Comparison of ENCODE assay signal across 8 mouse cellular contexts in the genomic region with DNA sequence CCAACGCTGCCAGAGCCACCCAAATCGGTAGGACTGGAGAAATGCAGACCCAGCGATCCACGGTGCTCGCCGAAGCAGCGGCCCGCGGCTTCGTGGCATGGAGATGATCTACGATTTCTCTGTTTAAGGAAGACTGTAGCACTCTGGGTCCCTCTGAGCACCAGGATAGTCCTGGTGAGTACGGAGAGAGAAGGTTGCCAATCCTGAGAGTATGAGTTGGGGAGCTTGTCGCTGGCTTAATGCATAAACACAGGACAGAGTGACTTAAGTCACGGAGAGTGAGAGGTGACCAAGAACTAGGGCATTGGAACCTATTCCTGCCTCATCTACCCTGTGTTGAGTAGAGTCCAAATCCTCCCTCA. TPM values are rescaled to one million over a fixed set of nuclear protein-coding genes. Genes with fewer than 3 reads are reported as not detected.
DNase-seq lines count a peak whose midpoint lies in the region; ATAC-seq and TF ChIP-seq lines count a peak whose summit lies in the region.

No protein-coding gene starts in this region.

- no peaks in the 10 kb centered on the region; the same call in 1 of the 2 replicates for H3K4me1 ChIP-seq in kidney, adult 2 months (ENCODE audit: control insufficient read depth, insufficient read depth, low read length)
- no peaks in the 10 kb centered on the region; the same call in 1 of the 2 replicates for H3K4me1 ChIP-seq in bone marrow, adult 2 months (ENCODE audit: control insufficient read depth, insufficient read depth, low read length)
- H3K4me1 ChIP-seq in hindbrain, embryonic 13.5 days (replicated peaks), result peaks cover 23% of the 10 kb centered on the region
- H3K4me1 ChIP-seq in midbrain, embryonic 13.5 days (replicated peaks), result peaks cover 24% of the 10 kb centered on the region

- peak overlapping the region; percentile 95 for H3K9ac ChIP-seq in hindbrain, embryonic 13.5 days
- H3K9ac ChIP-seq in midbrain, embryonic 13.5 days (replicated peaks), result peak overlapping the region; percentile 95

- peak overlapping the region; percentile 93 for H3K4me2 ChIP-seq in hindbrain, embryonic 13.5 days
- peak overlapping the region; percentile 87 for H3K4me2 ChIP-seq in midbrain, embryonic 13.5 days (replicated peaks)

- no peak for TF ChIP-seq POLR2A in kidney, adult 2 months (IDR thresholded peaks at IDR 0.05; ENCODE audit: low read depth, low read length)
- TF ChIP-seq POLR2A in bone marrow, adult 2 months (IDR thresholded peaks at IDR 0.05; ENCODE audit: borderline replicate concordance, control insufficient read depth, low read depth, low read length), result no peak

- ATAC-seq in hindbrain, embryonic 13.5 days (ENCODE audit: low FRiP score), result peak; percentile 41
- ATAC-seq in midbrain, embryonic 13.5 days, result peak; percentile 25; the same call in 1 of the 2 replicates

- no peak for TF ChIP-seq CTCF in kidney, adult 2 months (conservative IDR thresholded peaks at IDR 0.05; ENCODE audit: insufficient read depth, insufficient read length, low read depth, low read length)
- TF ChIP-seq CTCF in bone marrow, adult 2 months (IDR thresholded peaks at IDR 0.05; ENCODE audit: control insufficient read depth, insufficient read depth, low read length), result no peak

- no peaks in the 10 kb centered on the region for H3K27me3 ChIP-seq in kidney, adult 2 months (replicated peaks; ENCODE audit: control insufficient read depth, insufficient read depth, low read length)
- no peaks in the 10 kb centered on the region for H3K27me3 ChIP-seq in hindbrain, embryonic 13.5 days
- no peaks in the 10 kb centered on the region for H3K27me3 ChIP-seq in midbrain, embryonic 13.5 days

- H3K9me3 ChIP-seq in hindbrain, embryonic 13.5 days, result no peaks in the 10 kb centered on the region
- H3K9me3 ChIP-seq in midbrain, embryonic 13.5 days, result no peaks in the 10 kb centered on the region

- peak overlapping the region; percentile 87 for H3K4me3 ChIP-seq in kidney, adult 2 months (ENCODE audit: insufficient read depth, low read depth, low read length)
- peak overlapping the region; percentile 54 for H3K4me3 ChIP-seq in bone marrow, adult 2 months (replicated peaks; ENCODE audit: control insufficient read depth, low read depth, low read length)
- H3K4me3 ChIP-seq in hindbrain, embryonic 13.5 days, result peak overlapping the region; percentile 81
- H3K4me3 ChIP-seq in midbrain, embryonic 13.5 days (replicated peaks), result peak overlapping the region; percentile 84

- WGBS in kidney, adult 2 months, result 2% methylated on average over 14 of the region's 14 CpGs
- 6% methylated on average over 14 of the region's 14 CpGs for WGBS in bone marrow, adult 2 months
- WGBS in hindbrain, embryonic 13.5 days, result 0% methylated on average over 14 of the region's 14 CpGs
- 0% methylated on average over 14 of the region's 14 CpGs for WGBS in midbrain, embryonic 13.5 days

- H3K36me3 ChIP-seq in kidney, adult 2 months (ENCODE audit: control insufficient read depth, insufficient read depth, low read length), result peaks cover 2% of the 10 kb centered on the region
- H3K36me3 ChIP-seq in hindbrain, embryonic 13.5 days, result peaks cover 37% of the 10 kb centered on the region
- peaks cover 35% of the 10 kb centered on the region for H3K36me3 ChIP-seq in midbrain, embryonic 13.5 days

- 0 out of 2 replicates have a peak overlapping the region, but pooled peaks have one; percentile 1 for H3K27ac ChIP-seq in kidney, adult 2 months (ENCODE audit: insufficient read depth, low read depth, low read length)
- no peak overlapping the region for H3K27ac ChIP-seq in bone marrow, adult 2 months (ENCODE audit: control insufficient read depth, insufficient read depth, low read depth, low read length, poor library complexity)
- H3K27ac ChIP-seq in hindbrain, embryonic 13.5 days, result peak overlapping the region; percentile 90
- H3K27ac ChIP-seq in midbrain, embryonic 13.5 days, result peak overlapping the region; percentile 92

- no peak for DNase-seq in kidney, adult 2 months
- DNase-seq in kidney, adult 8-10 months, result no peak
- no peak for DNase-seq in urinary bladder, postnatal 4 days (ENCODE audit: low spot score in 2 of 2)
- no peak for DNase-seq in right cerebral cortex, postnatal 10 days (ENCODE audit: low spot score in 2 of 2)
- DNase-seq in kidney, postnatal 36 days, result no peak

RNA-seq across cellular contexts. Expression of a gene that starts 19.9 kb away (rescaled TPM):
- polyA plus RNA-seq in kidney, adult 2 months (2012; rRNA removed), result 11.0 and 12.7 TPM in 2 replicates
- 4.2 and 7.9 TPM in 2 replicates for polyA plus RNA-seq in bone marrow, adult 2 months (2011; ENCODE audit: insufficient read depth, insufficient read length, low replicate concordance, missing spikeins)
- 14.8 and 15.9 TPM in 2 replicates for polyA plus RNA-seq in hindbrain, embryonic 13.5 days (2015; fragmentation: Nextera tagmentation; extraction: Ambion mirVana)
- polyA plus RNA-seq in midbrain, embryonic 13.5 days (2015; fragmentation: Nextera tagmentation; extraction: Ambion mirVana), result 17.6 and 18.2 TPM in 2 replicates

RNA-seq across cellular contexts. Expression of a gene that starts 34.4 kb away (rescaled TPM):
- 0.50 and 0.61 TPM in 2 replicates for polyA plus RNA-seq in kidney, adult 2 months (2012; rRNA removed)
- polyA plus RNA-seq in bone marrow, adult 2 months (2011; ENCODE audit: insufficient read depth, insufficient read length, low replicate concordance, missing spikeins), result 1.3 and 1.6 TPM in 2 replicates
- polyA plus RNA-seq in hindbrain, embryonic 13.5 days (2015; fragmentation: Nextera tagmentation; extraction: Ambion mirVana), result 12.7 and 13.2 TPM in 2 replicates
- 14.7 and 15.0 TPM in 2 replicates for polyA plus RNA-seq in midbrain, embryonic 13.5 days (2015; fragmentation: Nextera tagmentation; extraction: Ambion mirVana)

RNA-seq across cellular contexts. Expression of a gene that starts 34.7 kb away (rescaled TPM):
- 0.37 and 0.42 TPM in 2 replicates for polyA plus RNA-seq in kidney, adult 2 months (2012; rRNA removed)
- 4.1 and 4.2 TPM in 2 replicates for polyA plus RNA-seq in bone marrow, adult 2 months (2011; ENCODE audit: insufficient read depth, insufficient read length, low replicate concordance, missing spikeins)
- polyA plus RNA-seq in hindbrain, embryonic 13.5 days (2015; fragmentation: Nextera tagmentation; extraction: Ambion mirVana), result 0.18 and 0.21 TPM in 2 replicates
- polyA plus RNA-seq in midbrain, embryonic 13.5 days (2015; fragmentation: Nextera tagmentation; extraction: Ambion mirVana), result 0.04 and 0.21 TPM in 2 replicates

RNA-seq across cellular contexts. Expression of a gene that starts 55.7 kb away (rescaled TPM):
- polyA plus RNA-seq in kidney, adult 2 months (2012; rRNA removed), result 91.7 and 104 TPM in 2 replicates
- 3.8 and 14.4 TPM in 2 replicates for polyA plus RNA-seq in bone marrow, adult 2 months (2011; ENCODE audit: insufficient read depth, insufficient read length, low replicate concordance, missing spikeins)
- polyA plus RNA-seq in hindbrain, embryonic 13.5 days (2015; fragmentation: Nextera tagmentation; extraction: Ambion mirVana), result 448 and 460 TPM in 2 replicates
- polyA plus RNA-seq in midbrain, embryonic 13.5 days (2015; fragmentation: Nextera tagmentation; extraction: Ambion mirVana), result 352 and 380 TPM in 2 replicates

RNA-seq across cellular contexts. Expression of a gene that starts 56.8 kb away (rescaled TPM):
- 6.2 and 7.2 TPM in 2 replicates for polyA plus RNA-seq in kidney, adult 2 months (2012; rRNA removed)
- polyA plus RNA-seq in bone marrow, adult 2 months (2011; ENCODE audit: insufficient read depth, insufficient read length, low replicate concordance, missing spikeins), result 1.4 and 2.8 TPM in 2 replicates
- polyA plus RNA-seq in hindbrain, embryonic 13.5 days (2015; fragmentation: Nextera tagmentation; extraction: Ambion mirVana), result 14.3 and 15.2 TPM in 2 replicates
- 14.3 TPM in 2 replicates for polyA plus RNA-seq in midbrain, embryonic 13.5 days (2015; fragmentation: Nextera tagmentation; extraction: Ambion mirVana)
